Mouse (Mus musculus): ENCODE measurements around the gene Parvb.
A peak's percentile ranks its signal among the peaks of the same experiment; 100 is the strongest.
"Not testable (repeated sequence)": the region's sequence is repeated elsewhere in the genome, so short reads cannot be mapped to it uniquely, and the experiment has no call there.

The Parvb gene

DNA sequence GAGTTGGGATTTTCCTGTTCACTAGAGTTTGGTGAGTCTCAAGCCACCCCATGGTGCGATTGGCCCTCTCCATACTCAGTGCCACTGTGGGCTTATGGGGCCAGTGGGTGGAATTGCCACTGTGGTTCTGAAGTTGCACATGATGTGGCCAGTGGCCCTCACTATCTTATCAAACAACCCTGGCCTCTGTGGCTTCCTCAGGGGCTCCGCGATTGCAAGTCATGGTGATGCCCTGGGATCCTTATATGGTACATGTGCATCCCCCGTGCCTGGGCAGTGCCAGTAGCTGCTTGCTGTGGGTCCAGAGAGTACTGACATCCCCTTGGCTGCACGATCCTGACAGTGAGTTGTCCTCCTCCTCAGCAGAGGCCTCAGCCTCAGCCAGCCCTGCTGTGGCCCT lies 25.0 kb downstream of the Parvb start:
- DNase-seq (ENCODE audit: low spot score in 2 of 2): no peak

DNA sequence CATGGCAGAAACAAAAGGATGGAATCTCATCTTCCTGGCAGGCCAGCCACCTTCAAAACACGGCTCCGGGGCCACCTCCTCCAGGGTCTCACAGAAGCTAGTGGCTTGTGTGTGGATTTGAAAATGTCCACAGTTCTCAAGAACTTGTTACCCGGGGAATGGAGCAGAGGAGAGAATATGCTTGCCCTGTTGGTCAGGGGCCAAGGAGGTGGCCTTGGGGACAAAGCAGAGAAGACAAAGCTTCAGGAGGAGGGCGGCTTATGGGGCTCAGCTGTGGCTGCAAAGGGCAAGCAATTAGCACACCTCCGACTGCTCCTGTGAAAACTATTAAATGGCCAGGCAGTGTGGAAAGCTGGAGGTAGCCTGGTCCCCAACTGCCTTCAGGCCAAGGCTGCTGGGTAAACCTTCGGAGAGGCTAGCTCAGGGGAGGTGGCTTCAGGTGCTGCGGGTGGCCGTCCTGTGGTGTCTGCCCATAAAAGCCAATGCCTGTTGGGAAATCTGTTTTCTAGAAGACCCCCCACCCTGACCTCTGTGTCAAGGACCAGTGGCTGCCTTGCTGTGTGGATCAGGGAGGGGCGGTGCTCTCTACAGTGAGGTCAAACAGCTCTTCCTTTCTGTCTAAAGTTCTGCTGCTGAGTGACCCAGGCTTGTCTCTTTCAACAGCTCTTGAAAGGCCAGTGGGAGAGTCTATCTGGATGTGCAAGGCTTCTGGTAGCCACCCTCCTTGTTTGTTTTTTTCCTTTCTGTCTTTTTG lies 26.9 kb downstream of the Parvb start:
- no peak for DNase-seq (ENCODE audit: low spot score in 2 of 2)

DNA sequence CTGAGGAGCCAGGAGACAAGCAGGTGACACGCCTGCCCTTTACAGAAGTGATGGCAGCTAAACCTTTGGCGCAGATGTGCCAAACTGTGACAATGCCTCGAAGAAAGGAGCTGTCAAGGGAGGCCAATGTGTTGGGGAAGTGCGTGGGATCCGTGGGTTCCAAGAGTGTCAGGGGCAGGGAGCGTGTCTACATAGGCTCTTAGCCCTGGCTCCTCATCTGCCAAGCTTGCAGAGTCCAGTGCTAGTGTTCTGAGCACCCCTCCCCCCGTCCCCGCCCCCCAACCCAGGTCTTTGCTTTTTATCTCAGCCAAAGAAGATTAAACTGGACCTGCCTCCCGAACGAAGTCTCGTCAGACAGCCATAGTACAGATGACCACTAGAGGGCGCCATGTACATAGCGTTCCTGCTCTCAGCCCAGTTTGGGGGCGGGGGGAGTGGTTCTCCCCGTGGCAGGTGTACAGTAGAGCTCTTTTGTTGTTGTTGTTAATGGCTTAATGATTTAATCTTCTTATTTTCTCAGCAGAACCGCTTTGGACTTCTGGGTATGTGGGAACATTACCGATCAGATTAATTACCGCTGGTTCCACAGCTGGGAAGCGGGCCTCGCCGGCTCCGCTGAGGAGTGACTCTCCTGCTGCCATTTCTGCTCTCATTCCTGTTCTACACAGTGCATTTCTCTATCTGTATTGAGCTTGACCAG lies 28.4 kb downstream of the Parvb start:
- peak; percentile 65 to 76 for DNase-seq (ENCODE audit: low spot score in 2 of 2)

DNA sequence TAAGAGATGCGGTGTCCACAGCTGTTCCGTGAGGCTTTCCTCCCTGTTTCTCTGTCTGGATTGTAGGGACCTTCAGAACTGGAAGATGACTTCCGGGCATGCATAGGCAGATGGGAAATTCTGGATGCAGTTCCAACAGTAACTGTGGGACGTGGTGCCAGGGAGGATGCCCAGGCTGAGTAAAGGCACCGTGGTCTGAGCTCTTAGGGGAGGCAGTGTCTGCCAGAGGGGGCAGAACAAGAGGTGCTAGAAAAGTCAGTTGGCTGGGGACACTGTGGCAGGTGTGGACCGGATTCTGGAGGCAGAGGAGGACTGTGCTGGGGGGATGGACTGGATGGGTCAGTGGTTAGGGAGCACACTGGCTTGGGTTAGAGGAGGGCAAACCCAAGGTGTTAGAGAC lies 30.8 kb downstream of the Parvb start:
- no peak for DNase-seq (ENCODE audit: low spot score in 2 of 2)

DNA sequence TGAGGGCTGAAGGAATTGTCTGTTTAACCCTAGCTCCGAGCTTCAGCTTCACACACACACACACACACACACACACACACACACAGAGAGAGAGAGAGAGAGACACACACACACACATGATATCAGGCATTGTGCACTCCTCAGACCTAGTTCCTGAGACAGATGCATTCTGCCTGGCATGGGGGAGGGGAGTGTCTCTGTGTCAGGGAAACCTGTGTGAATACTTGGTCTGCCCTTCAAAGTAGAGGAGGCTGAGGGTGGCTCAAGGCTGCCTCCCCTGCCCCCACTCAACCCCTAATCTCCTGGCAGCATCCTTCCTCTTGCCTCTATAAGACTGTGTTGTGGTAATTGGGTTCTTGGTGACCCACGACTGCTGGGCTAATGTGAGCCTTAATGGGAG lies 31.7 kb downstream of the Parvb start:
- no peak for DNase-seq (ENCODE audit: low spot score in 2 of 2)

DNA sequence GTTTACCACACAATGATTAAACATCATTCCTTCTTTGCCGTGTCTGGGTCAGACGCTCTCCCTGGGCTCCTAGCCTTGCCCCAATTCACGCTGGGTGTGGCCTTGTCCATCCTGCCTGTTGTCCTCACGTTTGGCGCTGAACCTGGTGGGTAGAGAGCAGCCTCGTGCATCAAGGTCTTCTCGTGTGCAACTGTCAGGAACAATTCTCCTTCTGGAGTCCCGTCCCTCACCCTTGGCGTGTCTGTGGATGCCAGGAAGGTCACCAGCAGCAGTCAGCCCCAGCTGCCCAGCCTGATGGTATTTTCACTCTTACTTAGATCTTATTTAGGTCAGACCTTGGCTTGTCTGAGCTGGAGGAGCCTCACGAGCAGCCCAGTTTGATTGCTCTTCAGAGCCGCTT lies 33.3 kb downstream of the Parvb start:
- no peak for DNase-seq (ENCODE audit: low spot score in 2 of 2)

DNA sequence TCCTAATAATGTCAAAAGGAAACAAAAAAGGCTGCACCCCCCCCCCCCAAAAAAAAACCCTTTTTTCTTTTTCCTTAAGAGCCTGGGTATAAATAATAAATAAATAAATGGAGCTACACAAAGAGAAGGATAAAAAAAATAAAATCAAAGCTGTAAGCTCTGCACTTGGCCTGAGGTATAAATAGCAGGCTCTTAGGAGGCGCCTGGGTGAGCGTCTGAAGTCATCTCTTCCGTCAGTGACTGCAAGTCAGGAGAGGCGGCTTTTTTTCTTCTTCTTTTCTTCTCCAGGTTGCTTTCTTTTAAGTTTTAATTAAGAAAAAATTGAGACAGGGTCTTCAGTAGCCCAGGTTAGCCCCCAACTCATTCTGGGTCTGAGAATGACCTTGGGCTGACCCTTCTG lies 34.4 kb downstream of the Parvb start:
- DNase-seq (ENCODE audit: low spot score in 2 of 2): no peak

DNA sequence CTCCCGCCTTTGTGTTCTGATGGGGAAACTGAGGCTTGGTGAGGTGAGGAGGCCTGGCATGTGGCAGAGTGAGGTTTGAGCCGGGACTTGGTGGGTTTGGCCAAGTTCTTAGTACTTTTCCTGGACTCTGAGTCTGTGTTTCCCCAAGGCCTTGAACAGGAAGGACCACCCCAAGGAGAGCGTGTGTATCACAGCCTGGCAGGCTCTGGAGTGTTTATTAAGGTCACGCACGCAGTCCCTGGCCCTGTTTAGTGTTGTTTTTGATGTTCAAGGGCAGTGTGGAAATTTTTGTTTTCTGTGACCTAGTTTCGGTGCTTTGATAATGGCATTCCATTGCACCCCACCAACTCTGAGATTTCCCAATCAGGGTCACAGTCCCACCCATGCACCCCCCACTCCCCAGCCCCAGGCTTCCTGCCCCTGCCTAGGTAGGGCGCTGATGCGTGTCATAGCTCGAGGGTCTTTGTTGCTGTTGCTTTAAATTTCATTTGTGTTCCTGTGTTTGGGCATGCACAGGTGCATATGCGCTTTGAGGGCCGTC lies 35.9 kb downstream of the Parvb start:
- no peak for DNase-seq (ENCODE audit: low spot score in 2 of 2)

DNA sequence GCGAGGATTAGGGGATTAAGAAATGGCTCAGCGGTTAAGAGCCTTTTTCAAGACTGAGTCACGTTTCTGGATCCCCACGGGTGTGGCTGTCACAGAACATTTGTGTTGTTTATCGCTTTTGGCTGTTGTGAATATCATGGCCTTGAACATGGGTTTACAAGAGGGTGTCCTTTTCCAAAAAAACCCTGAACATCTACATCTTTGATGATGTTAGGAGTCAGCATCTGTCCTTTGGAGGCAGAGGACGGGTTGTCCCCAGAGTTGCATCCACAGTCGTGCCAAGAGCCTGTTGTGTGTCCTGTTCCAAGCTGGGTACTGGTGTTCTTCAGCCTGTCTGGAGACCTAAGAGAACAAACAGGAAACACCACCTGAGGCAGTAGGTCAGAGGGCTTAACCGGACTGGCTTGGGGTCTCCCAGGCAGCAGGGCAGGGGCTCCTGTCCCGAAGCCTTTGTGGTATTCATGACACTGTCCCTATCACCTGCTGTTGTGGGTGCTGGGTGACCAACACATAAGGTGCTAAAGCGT lies 37.3 kb downstream of the Parvb start:
- DNase-seq (ENCODE audit: low spot score in 2 of 2): no peak

DNA sequence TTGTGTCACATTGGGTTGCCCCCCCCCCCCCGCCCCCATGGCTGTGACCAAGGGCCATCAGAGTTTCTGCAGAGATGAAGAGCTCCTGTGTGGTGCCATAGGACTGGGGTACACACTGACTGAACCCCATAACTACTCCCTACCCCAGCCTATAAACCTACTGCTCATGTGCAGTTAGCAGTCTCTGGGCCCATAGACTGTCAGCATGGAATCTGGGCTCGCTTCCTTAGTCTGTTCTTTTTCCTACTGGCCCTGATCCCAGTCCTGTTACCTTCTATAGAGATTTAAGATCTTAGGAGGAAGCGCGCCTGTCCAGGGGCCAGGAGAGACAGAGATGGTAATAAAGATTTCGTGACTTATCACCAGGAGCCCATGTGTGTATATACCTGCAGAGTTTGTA lies 38.2 kb downstream of the Parvb start:
- DNase-seq (ENCODE audit: low spot score in 2 of 2): no peak

DNA sequence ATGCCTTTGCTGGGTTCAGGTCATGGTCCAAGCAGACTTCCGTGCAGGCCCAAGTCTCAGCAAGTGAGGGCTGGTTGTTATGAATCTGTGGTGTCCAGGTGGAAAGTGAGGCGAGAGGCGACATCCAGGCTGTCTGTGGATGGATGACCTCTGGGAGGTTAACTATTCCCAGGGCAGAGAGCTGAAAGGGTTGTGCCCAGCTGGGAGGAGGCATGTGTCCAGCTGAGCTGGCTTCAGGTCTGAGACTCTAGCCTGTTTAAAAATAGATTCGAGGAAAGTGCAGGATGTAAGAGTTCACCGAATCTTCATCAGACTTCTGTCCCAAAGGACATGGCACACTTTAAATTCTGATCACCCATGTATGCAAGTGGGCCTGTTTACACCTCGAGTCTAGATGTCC lies 38.6 kb downstream of the Parvb start:
- DNase-seq (ENCODE audit: low spot score in 2 of 2): no peak

DNA sequence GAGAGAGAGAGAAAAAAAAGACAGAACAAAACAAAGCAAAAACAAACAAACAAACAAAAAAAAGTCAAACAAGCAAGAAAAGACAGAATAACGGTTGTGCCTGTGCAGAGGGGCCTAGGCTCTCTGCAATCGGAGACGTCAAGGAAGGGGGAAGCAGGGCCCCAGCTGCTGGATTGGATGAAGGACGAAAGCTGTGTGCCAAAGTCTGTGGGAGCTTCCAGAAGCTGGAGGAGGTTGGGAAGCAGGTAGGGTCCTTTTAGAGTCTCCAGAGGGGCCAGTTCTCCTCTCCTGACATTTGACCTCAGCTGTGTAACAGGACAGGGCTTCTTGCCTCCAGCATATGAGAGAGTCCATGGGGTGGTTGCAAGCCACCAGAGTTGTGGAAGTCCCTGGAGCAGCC lies 44.2 kb downstream of the Parvb start:
- DNase-seq (ENCODE audit: low spot score in 2 of 2): no peak

DNA sequence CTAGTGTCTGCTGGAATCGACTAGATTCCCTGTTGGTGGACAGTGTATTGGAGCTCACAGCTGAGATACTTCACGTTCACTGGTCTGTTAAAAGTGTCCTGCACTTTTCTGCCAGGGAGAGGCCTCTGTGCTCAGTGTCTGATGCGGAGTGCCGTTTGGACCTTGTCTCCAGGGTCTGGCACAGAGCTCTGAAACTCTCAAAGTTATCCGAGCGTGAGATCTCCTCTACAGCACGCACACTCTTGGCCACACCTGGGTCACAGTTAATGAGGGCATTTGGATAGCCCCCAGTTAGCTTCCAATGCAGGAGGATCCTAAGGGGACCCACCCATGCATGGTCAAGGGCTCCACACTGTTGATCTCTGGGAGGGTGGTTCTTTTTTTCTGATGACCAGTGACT lies 46.2 kb downstream of the Parvb start:
- no peak for DNase-seq (ENCODE audit: low spot score in 2 of 2)

DNA sequence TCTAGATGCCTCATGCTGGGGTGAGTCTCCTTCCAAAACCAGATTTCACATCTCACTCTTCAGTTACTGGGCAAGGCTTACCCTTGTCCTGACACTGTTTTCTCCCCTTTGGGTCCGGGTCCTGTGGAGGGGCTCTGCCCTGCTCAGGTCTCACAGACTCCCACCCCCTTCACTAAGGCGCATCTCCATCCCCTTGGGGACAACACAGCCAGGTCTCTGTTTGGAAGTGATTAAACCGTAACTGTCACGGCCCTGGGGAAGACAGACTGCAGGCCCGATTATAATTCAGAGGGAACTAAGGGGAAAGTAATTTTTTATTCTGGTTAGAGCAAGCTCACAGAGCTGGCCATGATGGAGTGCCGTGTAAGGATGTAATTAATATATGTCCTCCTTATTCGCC lies 46.8 kb downstream of the Parvb start:
- no peak for DNase-seq (ENCODE audit: low spot score in 2 of 2)

DNA sequence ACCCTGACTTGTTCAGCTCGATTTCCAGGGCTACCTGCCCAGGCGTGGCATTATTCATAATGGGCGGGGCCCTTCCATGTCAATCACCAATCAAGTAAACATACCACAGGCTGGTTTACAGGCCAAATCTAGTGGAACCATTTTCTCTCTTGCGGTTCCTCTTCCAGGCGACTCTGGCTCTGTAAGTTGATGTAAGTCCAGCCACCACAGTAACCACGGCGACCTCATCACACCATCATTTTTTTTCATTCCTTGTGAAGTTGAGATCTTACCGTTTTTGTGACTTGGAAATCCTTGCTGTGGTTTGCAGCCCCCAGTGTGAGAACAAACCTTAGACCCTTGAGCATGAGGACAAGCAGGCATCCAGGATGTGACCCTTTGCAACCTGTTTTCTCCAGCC lies 48.5 kb downstream of the Parvb start:
- no peak for DNase-seq (ENCODE audit: low spot score in 2 of 2)

DNA sequence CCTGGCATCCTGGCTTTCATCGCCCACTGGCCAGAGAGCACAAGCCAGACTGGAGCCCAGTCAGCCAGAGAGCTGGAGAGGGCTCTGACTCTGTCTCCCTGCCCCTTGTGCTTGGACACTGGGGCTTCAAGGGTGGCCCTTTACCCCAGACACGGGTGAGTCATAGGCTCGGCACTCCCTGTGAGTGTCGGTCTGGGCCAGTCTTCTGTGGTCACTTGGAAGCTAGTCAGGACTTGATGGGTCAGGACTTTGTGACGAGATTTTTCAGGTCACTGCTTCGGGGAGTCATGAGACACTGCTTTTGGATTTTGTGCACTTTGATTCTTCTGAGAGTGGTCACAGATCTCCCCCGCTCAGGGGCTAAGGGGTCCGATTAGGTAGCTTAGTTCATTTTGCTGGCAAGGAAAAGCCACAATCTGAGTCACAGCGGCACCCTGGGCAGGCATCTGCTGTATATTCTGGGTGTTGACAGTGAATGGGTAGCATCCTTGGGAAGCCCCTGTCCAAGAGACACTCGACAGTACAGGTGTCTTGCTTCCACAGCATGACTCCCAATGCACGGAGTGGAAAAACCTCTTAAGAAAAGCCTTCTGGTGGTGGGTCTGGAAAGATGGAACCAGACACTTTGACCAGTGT lies 49.0 kb downstream of the Parvb start:
- peak; percentile 60 to 71 for DNase-seq (ENCODE audit: low spot score in 2 of 2)

DNA sequence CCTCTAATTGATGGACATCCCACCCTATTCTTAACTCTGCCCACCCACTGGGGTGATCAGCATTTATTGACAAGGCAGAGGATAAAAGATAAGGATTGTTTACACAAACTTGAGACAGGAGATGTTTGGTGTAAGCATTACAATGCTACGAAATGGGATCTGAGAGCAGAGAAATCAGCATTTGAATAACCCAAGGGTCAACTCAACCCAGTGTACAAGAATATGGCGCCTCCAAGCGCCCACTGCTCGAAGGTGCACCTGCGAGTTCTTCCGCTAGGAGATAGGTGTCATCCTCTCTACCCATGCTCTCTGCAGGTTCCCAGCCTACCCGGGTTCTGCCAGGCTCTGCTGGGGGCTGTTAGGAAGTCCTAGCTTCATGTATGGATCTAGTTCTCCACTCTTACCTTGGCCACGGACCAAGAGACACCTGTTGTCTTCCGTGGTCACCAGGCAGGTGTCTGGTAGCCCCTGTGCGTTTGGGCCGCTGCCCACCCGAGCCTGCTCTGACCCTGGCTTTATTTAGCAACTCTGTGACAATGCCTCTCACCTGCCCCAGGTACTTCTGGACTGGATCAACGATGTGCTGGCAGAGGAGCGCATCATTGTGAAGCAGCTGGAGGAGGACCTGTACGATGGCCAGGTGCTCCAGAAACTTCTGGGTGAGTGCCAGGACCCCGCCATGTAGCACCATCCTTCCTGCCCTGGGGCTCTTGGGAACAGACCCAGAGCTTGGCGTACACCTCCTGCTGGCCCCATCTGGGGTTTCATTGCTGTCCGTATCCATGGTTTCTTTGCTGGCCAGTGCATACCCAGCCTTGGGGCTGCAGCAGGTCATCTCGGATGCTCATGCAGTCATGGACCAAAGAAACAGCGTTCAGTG lies 50.6 kb downstream of the Parvb start:
- no peak for DNase-seq (ENCODE audit: low spot score in 2 of 2)

DNA sequence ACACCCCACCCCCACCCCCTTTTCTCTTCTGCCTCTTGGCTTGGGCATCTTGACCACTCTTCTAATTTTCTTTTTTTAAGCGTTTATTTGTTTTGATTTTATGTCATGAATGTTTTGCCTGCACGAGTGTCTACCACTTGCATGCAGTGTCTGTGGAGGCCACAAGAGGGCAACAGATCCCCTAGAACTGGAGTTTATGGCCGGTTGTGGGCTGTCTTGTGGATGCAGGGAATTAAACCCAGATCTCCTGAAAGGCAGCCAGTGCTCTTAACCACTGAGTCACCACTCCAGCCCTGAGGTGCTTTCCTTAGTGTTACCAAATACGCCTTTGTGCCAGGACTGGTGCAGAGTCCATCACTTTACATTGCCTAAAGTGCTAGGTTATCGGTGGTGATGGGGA lies 52.2 kb downstream of the Parvb start:
- peak in 1 of 2 experiments; percentile 40 for DNase-seq (ENCODE audit: low spot score in 2 of 2)

DNA sequence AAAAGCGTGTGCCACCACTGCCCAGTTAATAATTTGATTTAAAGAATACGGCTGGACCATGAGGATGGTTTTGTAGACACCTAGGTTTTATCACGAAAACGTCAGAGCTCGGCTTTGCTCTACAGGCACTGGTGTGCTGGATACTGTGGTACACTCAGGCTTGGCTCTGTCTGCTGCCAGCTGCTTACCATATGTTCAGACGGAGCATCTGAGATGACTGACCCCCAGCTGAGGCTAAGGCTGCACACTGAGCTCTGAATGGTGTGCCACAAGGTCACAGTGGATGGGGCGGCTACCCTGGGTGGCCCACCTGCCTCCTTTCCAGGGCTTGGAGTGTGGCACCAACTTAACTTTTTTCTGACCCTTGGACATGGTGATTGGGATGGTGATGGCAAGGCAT lies 53.6 kb downstream of the Parvb start:
- no peak for DNase-seq (ENCODE audit: low spot score in 2 of 2)

DNA sequence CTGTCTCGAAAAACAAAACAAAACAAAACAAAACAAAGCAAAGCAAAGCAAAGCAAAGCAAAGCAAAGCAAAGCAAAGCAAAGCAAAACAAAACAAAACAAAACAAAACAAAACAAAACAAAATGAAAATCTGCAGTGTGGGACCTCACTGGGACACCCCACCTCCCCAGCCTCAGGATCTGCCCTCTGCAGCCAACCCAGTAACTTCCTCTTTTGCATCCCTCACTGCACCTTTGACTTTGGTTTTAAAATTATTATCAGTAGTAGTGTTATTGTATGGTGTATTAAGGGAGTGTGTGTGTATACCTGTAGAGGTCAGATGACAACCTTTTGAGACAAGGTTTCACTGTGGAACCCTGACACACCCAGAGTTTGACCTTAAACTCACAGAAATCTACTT lies 57.1 kb downstream of the Parvb start:
- not testable (repeated sequence) for DNase-seq (ENCODE audit: low spot score in 2 of 2)

DNA sequence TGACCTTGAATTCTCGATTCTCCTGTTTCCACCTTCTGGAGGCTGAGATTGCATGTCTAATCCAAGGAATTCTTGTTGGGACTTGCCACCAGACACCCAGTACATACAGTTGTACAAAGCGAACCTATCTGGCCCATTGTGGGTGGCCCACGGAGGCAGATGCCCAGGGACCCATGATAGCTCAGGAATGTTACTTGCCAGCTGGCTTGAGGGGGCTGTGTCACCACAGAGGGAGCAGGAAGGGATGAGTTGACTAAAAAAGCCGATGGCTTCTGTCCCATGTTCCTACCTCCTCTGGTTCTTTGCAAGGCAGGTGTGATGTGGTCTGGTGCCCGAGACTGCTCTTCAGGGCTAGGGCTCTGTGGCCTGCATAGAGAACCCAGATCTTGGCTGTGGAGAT lies 59.3 kb downstream of the Parvb start:
- no peak for DNase-seq (ENCODE audit: low spot score in 2 of 2)

DNA sequence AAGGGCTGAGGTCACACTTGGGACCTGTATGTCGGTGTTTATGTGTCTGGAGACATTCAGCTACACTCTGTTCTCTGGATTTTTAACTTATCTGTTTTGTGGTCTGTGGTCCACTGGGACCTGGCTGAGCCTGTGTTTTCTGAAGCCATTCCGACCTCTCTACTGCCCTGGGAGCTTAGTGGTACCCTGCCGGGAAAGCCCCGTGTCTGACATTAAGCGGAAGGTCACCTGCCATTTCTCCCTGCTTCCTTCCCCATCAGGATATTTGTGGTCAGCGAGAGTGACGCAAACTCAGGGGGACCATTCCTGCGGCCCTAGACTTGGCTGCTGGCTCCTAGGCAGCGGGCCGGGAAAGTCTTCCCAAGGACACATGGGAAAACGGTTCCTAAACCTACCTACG lies 61.7 kb downstream of the Parvb start:
- no peak for DNase-seq (ENCODE audit: low spot score in 2 of 2)

Data from urinary bladder, postnatal 36 days (tissue).